ENCODE assay signal across 9 mouse cellular contexts in the genomic region with DNA sequence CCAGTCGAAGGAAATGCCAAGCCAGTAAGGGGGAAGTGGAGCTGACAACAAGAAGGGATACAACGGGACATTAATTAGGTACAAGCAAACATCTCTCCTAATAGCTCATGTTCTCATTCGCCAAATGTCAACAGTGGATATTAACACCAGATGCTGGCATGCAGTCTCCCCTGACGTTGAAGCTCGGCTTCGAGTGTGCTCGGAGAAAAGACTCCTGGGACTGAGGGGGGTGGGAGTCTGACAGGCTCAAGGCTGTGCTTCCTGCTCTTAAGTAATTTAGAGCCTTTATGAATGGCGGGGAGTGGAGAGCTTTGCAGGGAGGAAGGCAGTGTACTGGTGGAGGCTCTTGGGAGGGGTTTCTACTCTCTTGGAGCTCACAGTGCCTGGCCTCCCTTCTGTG.
DNase-seq lines count a peak whose midpoint lies in the region; ATAC-seq lines count a peak whose summit lies in the region.
"Had no signal": no experiment of that assay in that cellular context is flagged by ENCODE, and none has a peak within 500 bp of the region (broad histone marks: within the 10 kb centered on the region; RNA-seq: fewer than 3 reads in every experiment).

No protein-coding gene starts in this region.

- H3K4me2 ChIP-seq in hindbrain, embryonic 14.5 days (replicated peaks), result no peak overlapping the region

- peaks cover 34% of the 10 kb centered on the region for H3K4me1 ChIP-seq in hindbrain, embryonic 14.5 days (replicated peaks; ENCODE audit: control insufficient read depth, insufficient read depth, low read length)

- no peaks in the 10 kb centered on the region for H3K9me3 ChIP-seq in hindbrain, embryonic 14.5 days (ENCODE audit: control insufficient read depth, low read length)

- H3K4me3 ChIP-seq in hindbrain, embryonic 14.5 days (replicated peaks; ENCODE audit: low read length), result no peak overlapping the region
- H3K4me3 ChIP-seq: erythroblast, embryonic 14.5 days had no signal

- no peaks in the 10 kb centered on the region for H3K27me3 ChIP-seq in hindbrain, embryonic 14.5 days (ENCODE audit: control insufficient read depth, insufficient read depth, low read length)

- H3K9ac ChIP-seq in hindbrain, embryonic 14.5 days, result no peak overlapping the region

- WGBS in hindbrain, embryonic 14.5 days, result 13% methylated on average over 8 of the region's 8 CpGs

- DNase-seq in layer of hippocampus, adult 18-20 months (ENCODE audit: low spot score in 2 of 2), result peak; percentile 19 to 24
- DNase-seq in layer of hippocampus, postnatal 25 days (ENCODE audit: extremely low spot score in 1 of 2, low spot score in 1 of 2), result no peak
- peak; percentile 92 for DNase-seq in forelimb bud, embryonic 11.5 days (ENCODE audit: low read depth, low spot score)
- no peak for DNase-seq in hindbrain, embryonic 14.5 days (ENCODE audit: low spot score)
- DNase-seq in lung, postnatal 10 days, result peak; percentile 82
- DNase-seq in spleen, postnatal 36 days (ENCODE audit: low spot score in 2 of 2), result no peak
- no peak for DNase-seq in urinary bladder, postnatal 10 days (ENCODE audit: low spot score)

- no peak for ATAC-seq in hindbrain, embryonic 14.5 days (ENCODE audit: low FRiP score)
- ATAC-seq in CD4-positive, CD25-positive, alpha-beta regulatory T cell, adult 4 months, result no peak

- H3K27ac ChIP-seq in hindbrain, embryonic 14.5 days, result peak overlapping the region; percentile 33; the same call in 1 of the 2 replicates

- H3K36me3 ChIP-seq in hindbrain, embryonic 14.5 days (replicated peaks; ENCODE audit: control insufficient read depth, insufficient read depth), result no peaks in the 10 kb centered on the region

Comparison
In these comparisons a context has a peak if more than half of its experiments do, and no peak if none do; other contexts are left out.
1. DNase-seq: peak in layer of hippocampus, adult 18-20 months (2 of 2), forelimb bud, embryonic 11.5 days (single experiment) and lung, postnatal 10 days (single experiment); none in layer of hippocampus, postnatal 25 days (0 of 2), hindbrain, embryonic 14.5 days (single experiment), spleen, postnatal 36 days (0 of 2) and urinary bladder, postnatal 10 days (single experiment).